Mouse (Mus musculus): ENCODE measurements around the gene Ppm1l. TPM values are rescaled to one million over a fixed set of nuclear protein-coding genes. Genes with fewer than 3 reads are reported as not detected.

The Ppm1l gene
- total and polyA plus RNA-seq, 3 experiments = 3.1 to 13.5 (median 12.2) TPM

- DNase-seq = peak; percentile 45
Observed at GRCm38 (mm10) chr3:69490981-69491681, 174.5 kb downstream of the Ppm1l start.

GRCm38 (mm10) chr3:69494233-69495010, 177.8 kb downstream of the Ppm1l start:
- no peak for DNase-seq

- DNase-seq = no peak
Observed at GRCm38 (mm10) chr3:69497178-69497577, 180.5 kb downstream of the Ppm1l start.

GRCm38 (mm10) chr3:69502009-69502408, 185.3 kb downstream of the Ppm1l start:
- DNase-seq = no peak

- no peak for DNase-seq
Observed at GRCm38 (mm10) chr3:69502527-69502926, 185.9 kb downstream of the Ppm1l start.

GRCm38 (mm10) chr3:69505090-69505489, 188.4 kb downstream of the Ppm1l start:
- no peak for DNase-seq

GRCm38 (mm10) chr3:69506352-69506751, 189.7 kb downstream of the Ppm1l start:
- no peak for DNase-seq

GRCm38 (mm10) chr3:69509411-69509952, 192.8 kb downstream of the Ppm1l start:
- DNase-seq = no peak

GRCm38 (mm10) chr3:69511881-69512280, 195.2 kb downstream of the Ppm1l start:
- peak; percentile 34 for DNase-seq

- DNase-seq = no peak
Observed at GRCm38 (mm10) chr3:69512402-69512801, 195.7 kb downstream of the Ppm1l start.

GRCm38 (mm10) chr3:69515730-69516350, 199.2 kb downstream of the Ppm1l start:
- DNase-seq = no peak

- DNase-seq = no peak
Observed at GRCm38 (mm10) chr3:69519188-69519587, 202.5 kb downstream of the Ppm1l start.

GRCm38 (mm10) chr3:69519789-69520558, 203.3 kb downstream of the Ppm1l start:
- no peak for DNase-seq

- no peak for DNase-seq
Observed at GRCm38 (mm10) chr3:69522270-69522669, 205.6 kb downstream of the Ppm1l start.

- DNase-seq = peak; percentile 44
Observed at GRCm38 (mm10) chr3:69524356-69525071, 207.9 kb downstream of the Ppm1l start.

GRCm38 (mm10) chr3:69525072-69525529, 208.4 kb downstream of the Ppm1l start:
- DNase-seq = no peak

GRCm38 (mm10) chr3:69527384-69527783, 210.7 kb downstream of the Ppm1l start:
- DNase-seq = no peak

- no peak for DNase-seq
Observed at GRCm38 (mm10) chr3:69529576-69529975, 212.9 kb downstream of the Ppm1l start.

GRCm38 (mm10) chr3:69531511-69531910, 214.8 kb downstream of the Ppm1l start:
- DNase-seq = no peak

GRCm38 (mm10) chr3:69532687-69533086, 216.0 kb downstream of the Ppm1l start:
- no peak for DNase-seq

GRCm38 (mm10) chr3:69535486-69535885, 218.8 kb downstream of the Ppm1l start:
- DNase-seq = no peak
